Mouse (Mus musculus) urinary bladder, postnatal 36 days (tissue): ENCODE data around the gene Pex16.

Experiments
- DNase-seq, 2 experiments: peaks; one replicate each; pipeline ENCODE4 v3.0.0; 2022; ENCODE audit warnings: low spot score in 2 of 2, mixed read lengths in 1 of 2

Pex16 gene

GRCm38 (mm10) chr2:92370375-92370774 lies 4.1 kb upstream of the Pex16 start:
- DNase-seq = no peak

- peak; percentile 69 to 84 for DNase-seq
These were observed 3.4 kb upstream of the Pex16 start for GRCm38 (mm10) chr2:92370821-92371805.

GRCm38 (mm10) chr2:92371971-92372690 lies 2.3 kb upstream of the Pex16 start:
- no peak for DNase-seq

- peak; percentile 55 to 71 for DNase-seq
These were observed 1.6 kb upstream of the Pex16 start for GRCm38 (mm10) chr2:92372767-92373436.

GRCm38 (mm10) chr2:92373437-92373813 lies 1.1 kb upstream of the Pex16 start:
- no peak for DNase-seq

GRCm38 (mm10) chr2:92375099-92375623 lies 685 bp downstream of the Pex16 start:
- peak; percentile 90 to 97 for DNase-seq

- DNase-seq = no peak
These were observed 1.3 kb downstream of the Pex16 start for GRCm38 (mm10) chr2:92375788-92376187.

GRCm38 (mm10) chr2:92376300-92376699 lies 1.8 kb downstream of the Pex16 start:
- DNase-seq = no peak

GRCm38 (mm10) chr2:92377320-92377719 lies 2.8 kb downstream of the Pex16 start:
- no peak for DNase-seq

GRCm38 (mm10) chr2:92379783-92380494 lies 5.5 kb downstream of the Pex16 start:
- DNase-seq = no peak

GRCm38 (mm10) chr2:92380495-92381050 lies 6.1 kb downstream of the Pex16 start:
- no peak for DNase-seq

- no peak for DNase-seq
These were observed 6.7 kb downstream of the Pex16 start for GRCm38 (mm10) chr2:92381161-92381560.

- no peak for DNase-seq
These were observed 7.6 kb downstream of the Pex16 start, which contains the start of gene 1700029I15Rik for GRCm38 (mm10) chr2:92381901-92382588. Gene 1700029I15Rik (plus strand): TSS chr2:92382538.

GRCm38 (mm10) chr2:92382759-92383158 lies 8.3 kb downstream of the Pex16 start:
- DNase-seq = no peak

GRCm38 (mm10) chr2:92384101-92384500 lies 9.6 kb downstream of the Pex16 start:
- DNase-seq = no peak

GRCm38 (mm10) chr2:92385113-92386051 lies 10.9 kb downstream of the Pex16 start:
- DNase-seq = no peak

- DNase-seq = no peak
These were observed 12.5 kb downstream of the Pex16 start for GRCm38 (mm10) chr2:92386821-92387570.

- DNase-seq = no peak
These were observed 13.2 kb downstream of the Pex16 start for GRCm38 (mm10) chr2:92387646-92388045.
